Mouse (Mus musculus) fibroblast of lung, adult 2 months (primary cell): ENCODE measurements around the gene Gm49368.
A peak's percentile ranks its signal among the peaks of the same experiment; 100 is the strongest.
"Not testable (repeated sequence)": the region's sequence is repeated elsewhere in the genome, so short reads cannot be mapped to it uniquely, and the experiment has no call there.

Source experiments
- DNase-seq: peaks from one replicate; pipeline ENCODE4 v3.0.0-alpha.2; 2011; ENCODE audit warnings: low read depth

Gene Gm49368

DNA sequence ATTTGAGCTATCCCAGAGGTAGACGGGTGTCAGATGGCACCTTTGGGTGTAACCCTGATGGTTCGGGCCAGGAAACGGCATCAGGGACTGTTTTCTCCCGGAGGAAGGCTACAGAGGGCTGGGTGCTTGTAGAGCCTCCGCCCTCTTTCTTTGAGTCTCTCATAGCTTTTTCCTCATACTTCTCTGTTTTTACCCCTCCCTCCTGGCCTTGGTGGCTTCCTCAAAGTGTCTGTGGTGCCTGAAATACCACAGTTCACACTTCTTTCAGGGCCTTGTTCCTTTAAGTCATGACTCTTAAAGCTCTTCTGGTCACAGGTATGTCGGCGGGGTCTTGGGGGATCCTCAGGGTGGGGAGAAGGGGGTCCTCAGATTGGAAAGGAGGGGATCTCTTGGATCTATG is at the start of gene Gm49368, which contains the start of gene Itgam:
TSS of gene Gm49368 (plus strand) at position 228 of the 400 bp plus-strand sequence.
TSS of gene Itgam (plus strand) at position 185 of the 400 bp plus-strand sequence.
- no peak for DNase-seq

DNA sequence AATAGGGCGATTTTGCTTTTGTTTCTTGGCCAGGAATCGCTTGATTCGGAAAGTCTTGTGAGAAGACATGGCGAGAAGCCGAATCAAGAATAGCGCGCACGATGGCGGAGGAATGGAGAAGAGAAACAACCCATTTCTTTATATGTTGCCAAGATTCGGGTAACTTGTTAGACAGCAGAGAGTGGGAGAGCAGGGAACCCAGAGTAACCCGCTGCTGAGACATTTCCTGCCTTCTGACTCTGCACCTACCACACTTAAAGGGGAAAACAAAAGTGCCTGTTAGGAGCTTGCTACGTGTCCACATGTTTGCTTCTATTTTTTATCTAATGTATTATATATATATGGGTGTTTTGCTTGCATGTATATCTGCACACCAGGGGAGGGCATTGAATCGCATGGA is 49.4 kb upstream of the Gm49368 start:
- DNase-seq: no peak

DNA sequence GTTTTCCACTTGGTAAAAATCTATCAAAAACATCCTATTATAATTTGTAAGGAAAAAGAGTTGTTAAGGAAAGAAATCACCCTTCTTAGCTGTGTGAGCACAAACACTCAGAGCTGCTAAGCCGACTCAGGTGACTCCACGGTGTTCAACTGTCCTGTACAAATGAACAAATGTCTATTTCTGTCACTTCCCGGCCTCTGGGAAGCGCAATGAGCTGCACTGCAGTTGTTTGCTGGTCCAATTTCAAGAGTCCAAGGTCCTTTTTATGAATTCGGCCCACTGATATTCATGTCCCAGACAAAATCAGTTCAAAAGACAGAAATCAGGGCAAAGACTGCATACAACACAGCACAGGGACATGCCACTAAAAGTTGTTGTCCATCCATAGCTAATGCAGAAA is 46.3 kb upstream of the Gm49368 start:
- DNase-seq: not testable (repeated sequence)

DNA sequence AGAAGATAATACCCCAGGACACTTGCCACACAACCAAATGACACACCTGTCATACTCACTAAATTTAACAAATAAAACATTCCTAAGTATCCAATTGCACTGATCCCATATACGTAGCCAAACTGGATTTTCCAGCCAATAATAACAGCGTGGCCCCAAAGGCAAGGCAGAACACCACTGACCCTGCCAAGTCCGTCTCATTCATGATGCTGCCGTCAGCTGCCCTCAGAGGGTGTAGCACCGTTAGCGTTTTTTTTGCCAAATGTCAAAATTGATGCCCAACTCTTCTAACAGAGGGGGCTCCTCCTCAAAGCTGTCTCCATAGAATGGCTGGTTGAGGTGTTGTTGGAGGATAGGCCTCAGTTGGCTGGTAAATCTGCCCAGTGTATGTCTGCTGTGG is 45.8 kb upstream of the Gm49368 start:
- DNase-seq: no peak

DNA sequence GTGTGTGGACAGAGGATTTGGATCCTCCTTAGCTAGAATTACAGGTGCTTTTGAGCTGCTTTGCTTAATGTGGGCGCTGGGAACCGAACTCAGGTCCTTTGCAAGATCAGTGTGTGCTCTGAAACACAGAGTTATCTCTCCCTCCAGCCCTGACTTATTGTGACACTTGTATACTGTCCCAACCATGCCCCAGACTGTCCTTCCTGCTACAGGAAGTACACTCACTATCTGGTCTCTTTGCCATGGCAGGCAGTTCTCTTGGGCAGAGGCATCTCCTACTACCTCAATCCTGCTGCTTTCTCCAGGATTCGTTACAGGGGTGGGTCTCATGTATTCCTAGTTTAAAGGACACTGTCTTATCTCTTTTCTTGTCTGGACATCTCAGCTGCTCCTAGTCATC is 44.2 kb upstream of the Gm49368 start:
- DNase-seq: no peak

DNA sequence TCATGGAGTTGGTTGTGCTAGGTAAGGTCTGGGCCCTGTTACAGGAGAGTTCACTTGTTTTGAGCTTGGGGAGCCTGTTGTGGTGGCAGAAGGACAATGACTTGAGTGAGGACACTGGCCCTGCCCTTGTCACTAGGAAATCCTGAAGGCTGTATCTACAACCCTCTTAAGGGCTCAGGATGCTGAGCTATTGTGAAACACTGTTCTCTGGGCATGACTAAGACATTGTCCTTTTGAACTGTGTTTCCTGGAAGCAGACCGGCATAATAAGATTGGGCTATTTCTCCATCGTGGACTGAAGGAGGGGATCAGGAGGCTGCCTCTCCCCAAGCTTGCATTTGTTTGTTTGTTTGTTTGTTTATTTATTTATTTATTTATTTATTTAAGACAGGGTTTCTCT is 43.3 kb upstream of the Gm49368 start:
- DNase-seq: no peak

DNA sequence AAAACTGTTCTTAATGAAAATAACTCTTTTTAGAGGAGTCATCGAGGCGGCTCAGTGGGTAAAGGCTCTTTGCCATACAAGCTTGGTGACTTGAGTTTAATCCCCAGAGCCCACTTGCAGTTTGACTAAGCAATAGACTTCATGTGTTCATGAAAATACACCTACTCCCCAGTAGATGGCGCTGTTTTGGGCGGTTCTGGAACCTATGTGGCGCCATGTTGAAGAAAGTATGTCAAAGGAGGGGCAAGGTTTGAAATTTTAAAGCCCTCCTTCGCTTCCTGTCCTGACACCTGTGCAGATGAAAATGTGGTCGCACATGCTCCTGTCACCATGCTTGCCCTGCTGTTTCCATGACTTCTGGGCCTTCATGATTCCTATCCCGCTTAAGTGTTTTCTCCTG is 39.5 kb upstream of the Gm49368 start:
- no peak for DNase-seq

DNA sequence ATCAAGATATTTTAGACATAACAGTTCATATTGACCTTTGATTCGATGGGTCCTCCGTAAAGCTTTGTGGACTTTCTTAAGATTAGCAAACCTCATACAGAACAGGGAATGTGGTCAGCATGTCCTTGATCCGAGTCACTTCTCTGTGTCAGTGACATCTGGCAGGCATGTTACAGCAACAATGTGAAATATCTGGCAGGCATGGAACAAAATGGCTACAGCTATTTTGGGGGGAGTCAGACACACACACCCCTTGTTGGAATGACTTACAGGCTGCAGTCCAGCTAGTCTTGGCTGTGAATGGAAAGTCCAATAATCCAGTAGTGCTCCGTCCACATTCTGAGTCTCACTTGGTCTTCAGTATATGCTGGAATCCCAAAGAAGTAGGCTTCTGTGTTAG is 38.9 kb upstream of the Gm49368 start:
- peak; percentile 40 for DNase-seq

DNA sequence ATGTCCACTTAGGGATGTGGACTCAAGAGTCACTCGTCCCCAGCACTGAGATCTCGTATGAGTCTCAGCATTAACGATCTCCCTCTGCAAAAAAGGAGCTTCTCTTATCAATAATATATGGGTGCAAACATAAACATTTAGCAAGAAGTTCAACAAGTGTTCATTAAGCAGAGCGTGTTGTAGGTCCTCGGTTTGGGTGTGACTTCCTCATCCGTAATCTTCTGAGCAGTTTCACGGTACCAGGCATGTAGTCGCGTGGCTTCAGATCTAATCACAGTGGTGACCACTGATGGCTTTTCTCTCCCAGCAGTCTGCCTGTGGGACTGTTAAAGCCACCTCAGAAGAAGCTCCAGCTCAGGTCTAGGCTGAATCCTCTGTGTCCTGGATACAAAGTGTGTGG is 38.1 kb upstream of the Gm49368 start:
- no peak for DNase-seq

DNA sequence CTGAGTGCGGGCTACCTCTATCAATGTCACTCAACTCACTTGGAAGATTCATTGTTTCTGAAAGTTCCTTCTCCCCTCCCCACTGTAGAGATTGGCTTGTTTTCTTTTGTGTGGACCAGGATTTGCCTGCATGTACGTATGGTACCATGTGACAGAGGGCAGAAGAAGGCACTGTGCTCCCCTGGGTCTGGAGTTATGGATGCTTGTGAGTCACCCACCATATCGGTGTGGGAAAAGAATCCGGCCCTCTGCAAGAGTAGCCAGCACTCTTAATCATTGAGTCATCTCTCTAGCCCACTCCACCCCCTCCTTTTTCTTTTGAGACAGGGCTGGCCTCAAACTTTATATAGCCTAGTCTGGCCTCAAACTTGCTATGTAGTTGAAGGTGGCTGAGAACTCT is 37.6 kb upstream of the Gm49368 start:
- peak; percentile 75 for DNase-seq

DNA sequence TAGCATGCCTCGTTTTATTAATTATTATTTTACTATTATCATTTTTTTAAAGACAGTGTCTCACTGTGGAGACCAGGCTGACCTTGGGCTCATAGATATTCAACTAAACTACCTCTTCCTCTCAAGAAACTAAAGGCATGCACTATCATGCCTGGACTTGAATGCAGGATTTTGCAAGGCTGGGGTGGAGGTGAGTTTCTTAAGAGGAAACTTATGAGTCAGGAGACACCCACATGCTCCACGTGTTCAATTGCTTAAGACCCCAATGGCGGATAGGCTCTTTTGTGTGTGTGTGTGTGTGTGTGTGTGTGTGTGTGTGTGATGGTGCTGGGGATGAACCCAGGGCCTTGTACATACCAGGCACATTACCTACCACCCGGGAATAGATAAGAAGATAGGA is 37.1 kb upstream of the Gm49368 start:
- DNase-seq: no peak

DNA sequence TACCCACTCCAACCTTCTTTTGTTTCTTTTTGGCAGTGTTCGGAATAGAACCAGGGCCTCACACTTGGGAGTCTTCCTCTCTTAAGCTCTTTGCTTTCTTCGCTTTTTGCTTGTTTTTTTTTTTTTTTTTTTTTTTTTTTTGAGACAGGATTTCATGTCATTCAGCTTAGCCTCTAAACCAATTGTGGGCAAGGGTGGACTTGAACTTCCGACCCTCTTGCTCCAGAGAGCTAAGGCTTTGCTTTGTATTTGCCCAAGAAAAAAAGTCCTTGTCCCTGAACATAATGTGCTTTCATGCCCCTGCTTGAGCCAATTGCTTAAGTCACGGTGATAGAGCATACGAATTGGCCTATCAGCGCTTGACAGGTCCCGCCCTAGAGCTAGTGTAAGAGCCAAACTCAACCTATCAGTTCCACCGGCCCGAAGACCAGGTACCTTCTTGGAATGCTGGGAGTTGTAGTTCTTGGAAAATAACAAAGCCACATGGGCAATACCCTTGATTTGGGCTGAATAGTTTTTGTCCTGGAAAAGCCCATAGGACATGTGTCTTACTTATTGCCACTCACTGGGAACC is 31.0 kb upstream of the Gm49368 start:
- no peak for DNase-seq

DNA sequence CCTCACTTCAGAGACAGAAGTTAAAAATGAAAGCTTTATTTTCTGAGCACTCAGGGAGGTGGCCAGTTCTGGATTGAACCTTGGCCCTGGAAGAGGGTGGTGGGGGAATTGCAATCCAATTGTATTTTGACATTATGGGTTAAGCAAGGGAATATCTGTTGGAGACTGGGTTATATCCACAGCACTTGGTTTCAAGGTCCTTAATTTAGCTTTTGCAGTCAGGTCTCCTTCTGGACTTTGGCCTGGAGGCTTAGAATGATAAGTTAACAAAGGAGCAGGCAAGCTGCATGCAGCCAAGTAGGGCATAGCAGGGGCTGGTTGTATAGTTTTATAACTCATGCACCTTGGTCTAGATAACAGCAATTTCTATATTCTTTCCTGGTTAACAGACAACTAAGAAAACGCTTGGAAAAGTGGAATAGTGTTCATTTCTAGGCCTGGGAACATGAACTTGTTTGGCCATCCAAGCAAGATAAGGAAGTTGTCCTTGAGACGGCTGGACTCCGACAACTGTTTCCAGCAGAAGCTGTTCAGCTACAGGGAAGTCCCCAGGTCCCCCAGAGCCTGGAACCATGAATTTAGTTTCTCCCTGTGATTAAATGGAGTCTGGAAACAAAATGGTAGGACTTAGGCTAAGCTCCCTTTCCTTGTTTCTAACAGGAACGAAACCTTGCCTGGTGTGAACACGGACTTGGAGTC is 30.0 kb upstream of the Gm49368 start:
- no peak for DNase-seq

DNA sequence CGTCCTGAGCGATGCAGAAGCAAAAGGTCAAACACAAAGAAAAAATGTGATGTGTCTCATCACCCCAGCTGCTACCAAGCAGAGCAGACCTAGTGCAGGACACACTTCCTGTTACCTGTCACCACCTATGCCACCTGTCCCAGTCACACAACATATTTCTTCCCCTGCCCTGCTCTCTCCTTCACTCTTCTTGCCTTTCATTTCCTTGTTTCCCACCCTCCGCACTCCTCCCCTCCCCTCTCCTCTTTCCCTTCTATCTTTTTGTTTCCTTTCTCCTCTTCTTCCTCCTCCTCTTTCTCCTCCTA is 29.5 kb upstream of the Gm49368 start:
- no peak for DNase-seq

DNA sequence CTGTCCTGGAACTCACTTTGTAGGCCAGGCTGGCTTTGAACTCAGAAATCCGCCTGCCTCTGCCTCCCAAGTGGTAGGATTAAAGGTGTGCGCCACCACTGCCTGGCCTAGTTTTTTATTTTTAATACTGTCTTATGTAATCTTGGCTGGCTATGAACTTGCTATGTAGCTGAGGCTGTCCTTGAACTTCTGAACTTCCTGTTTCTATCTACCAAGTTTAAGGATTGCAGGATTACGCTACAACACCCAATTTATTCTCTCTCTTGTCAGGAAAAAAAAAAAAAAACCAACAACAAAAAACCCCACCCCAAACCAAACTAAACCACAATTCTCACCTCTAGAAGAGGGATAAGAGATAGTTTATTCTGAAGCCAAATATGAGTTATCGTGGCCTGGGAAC is 28.9 kb upstream of the Gm49368 start:
- DNase-seq: no peak

DNA sequence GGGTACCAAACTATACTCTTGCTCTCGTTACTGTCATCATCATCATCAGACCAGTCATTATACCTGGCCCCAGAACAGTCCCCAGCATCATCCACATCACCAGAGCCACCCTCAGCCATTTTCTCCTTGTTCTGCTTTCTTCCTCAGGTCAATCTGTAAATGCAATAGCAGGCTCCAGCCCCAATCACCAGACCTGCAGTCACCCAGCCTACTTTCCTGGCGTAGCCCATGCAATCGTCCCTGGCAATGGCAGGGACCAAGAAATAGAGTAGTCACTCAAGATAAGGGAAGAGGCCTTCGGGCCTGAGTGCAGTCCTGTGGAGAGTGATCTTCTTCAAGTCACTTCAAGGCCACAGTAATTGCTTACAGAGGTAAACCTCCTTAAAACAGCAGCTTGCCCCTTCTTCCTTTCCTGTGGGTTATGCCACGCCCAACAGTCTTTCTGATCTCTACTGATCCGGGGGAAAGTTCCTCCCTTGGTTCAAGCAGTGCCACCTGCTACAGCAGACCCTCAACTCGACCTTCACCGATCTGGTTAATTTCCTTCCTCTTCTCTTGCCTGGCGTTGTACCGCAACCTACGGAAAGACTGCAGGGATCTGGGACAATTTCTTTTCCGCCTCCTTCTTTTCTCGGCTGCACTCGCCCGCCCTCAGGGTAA is 20.2 kb upstream of the Gm49368 start:
- DNase-seq: not testable (repeated sequence)

DNA sequence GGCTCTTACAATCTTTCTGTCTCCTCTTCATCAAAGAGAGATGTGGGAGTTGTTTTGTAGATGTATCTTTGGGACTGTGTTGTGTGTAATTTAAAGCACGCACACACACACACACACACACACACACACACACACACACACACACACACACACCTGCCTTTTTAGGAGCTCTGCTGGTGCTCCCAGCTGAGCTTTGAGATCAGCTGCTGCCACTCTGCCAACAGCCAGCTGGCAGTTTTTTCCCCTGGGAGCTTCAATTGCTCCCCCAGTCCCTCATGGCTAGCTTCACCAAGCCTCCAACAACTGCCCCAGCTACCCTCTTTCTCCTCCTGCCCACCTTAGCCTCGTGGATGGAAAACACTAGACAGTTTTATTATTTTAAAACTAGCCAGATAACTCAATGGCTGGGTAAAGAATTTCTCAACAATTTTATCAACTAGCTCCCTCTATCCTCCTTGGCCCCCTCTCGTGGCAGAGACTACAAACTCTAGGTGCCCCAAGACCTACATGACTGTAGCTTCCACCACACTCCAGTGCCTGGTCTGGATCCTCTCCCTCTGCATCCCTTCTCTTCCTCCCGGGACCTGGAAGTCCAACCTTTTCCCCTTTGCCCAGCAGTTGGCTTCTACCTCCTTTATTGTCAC is 18.2 kb upstream of the Gm49368 start:
- DNase-seq: no peak

DNA sequence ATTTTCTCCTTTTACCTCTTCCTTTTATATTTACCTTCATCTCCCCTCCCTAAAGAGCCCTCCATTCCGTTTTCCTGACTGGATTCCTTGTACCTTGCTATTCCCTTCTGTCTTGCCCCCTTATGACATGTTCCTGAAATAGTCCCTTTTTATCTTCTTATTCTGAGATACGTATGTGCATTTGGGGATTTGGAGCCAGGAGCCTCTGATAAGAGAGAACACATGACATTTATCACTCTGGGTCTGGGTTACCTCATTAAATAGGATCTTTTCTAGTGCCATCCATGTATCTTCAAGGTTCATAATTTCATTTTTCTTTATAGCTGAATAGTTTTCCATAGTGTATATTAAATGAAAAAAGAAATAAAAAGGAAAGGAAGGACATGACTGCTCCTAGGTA is 16.8 kb upstream of the Gm49368 start:
- no peak for DNase-seq

DNA sequence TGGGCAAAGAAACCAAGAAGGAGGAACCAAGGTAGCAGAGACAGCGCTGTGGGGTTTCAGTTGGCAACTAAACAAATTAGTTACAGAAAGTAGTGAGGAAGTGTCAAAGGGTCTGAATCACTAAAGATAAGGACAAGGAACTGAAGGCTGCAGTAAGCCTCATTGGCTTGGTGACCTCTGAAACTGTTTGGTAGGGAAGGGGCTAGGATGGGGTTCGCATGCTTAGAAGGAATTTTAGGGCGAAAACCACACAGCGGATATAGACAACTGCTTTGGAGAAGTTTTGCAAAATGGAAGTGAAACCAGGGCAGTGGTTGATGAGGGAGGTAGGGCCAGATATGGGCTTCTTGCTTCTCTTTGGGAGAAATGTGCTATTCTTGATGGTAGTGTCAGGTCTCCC is 13.7 kb upstream of the Gm49368 start:
- no peak for DNase-seq

DNA sequence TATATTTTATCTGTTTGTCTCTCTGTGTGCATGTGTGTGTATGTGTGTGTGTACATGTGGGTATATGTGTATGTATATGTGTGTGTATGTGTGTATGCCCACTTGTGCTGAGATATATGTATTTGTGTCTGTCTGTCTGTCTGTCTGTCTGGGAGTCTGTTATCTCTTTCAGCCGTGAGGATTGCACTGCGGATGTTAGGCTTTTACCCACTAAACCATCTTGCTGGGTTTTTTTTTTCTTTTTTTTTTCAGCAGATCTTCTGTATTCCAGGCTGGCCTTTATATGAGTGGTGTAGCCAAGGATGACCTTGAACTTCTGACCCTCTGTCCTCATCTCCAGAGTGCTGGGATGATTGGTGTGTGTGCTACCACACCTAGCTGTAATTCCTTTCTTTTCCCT is 13.2 kb upstream of the Gm49368 start:
- DNase-seq: no peak

DNA sequence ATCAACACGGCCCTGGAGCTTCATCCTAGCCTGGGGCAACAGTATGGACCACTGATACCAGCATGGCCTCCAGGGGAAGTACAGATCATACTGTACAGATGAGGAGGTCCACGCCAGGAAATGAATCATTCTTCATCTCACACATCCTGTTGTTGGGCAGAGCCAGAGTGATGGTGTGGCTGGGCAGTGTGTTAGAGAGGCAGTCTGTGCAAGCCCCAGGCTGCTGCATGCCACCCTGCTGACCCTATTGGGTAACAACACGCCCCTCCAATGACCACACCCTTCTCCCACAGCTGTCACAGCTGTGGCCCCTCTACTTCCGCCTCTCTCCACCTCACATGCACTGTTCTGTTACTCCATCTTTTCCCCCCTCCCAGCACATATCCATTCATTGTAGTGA is 11.7 kb upstream of the Gm49368 start:
- DNase-seq: no peak

DNA sequence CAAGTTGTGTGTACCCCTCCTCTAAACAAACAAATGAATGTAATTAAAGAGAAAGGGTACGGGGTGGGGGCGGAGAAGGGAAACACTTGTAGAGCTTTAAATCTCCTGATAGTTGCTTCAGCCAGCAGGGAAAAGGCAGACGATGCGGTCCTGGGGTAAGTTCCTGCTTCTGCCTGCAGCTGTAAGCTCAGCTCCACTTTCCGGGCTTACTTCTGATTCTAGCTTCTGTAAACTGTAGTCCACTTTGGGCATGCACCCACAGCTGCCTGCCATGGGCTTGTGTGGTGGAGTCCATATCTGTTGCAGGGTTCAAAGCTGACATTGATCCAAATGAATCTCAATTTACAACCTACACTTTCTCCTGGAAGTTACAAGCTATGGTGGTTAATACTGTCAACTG is 9.4 kb upstream of the Gm49368 start:
- DNase-seq: no peak

DNA sequence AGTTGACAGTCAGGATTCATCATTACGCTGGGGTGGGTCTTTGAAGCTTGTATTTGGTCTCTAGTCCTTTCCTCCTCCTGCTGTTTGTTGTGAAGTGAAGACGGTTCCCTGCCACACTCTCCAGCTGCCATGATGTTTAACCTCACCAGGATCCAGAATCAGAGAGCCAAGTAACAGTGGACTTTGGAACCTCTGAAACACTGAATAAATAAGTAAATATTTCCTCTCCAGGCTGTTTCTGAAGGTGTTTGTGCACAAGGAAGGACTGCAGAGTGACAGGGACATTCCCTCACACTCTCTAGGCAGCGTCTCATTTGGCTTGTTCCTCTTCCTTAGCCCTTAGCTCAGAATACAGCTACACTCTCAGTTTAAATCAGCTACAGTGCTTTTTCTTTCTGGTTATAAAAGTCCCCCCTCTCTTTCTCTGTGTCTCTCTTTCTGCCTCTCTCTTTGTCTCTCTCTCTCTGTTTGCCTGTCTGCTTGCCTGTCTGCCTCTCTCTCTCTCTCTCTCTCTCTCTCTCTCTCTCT is 5.5 kb upstream of the Gm49368 start:
- DNase-seq: no peak
